In the genomic region with DNA sequence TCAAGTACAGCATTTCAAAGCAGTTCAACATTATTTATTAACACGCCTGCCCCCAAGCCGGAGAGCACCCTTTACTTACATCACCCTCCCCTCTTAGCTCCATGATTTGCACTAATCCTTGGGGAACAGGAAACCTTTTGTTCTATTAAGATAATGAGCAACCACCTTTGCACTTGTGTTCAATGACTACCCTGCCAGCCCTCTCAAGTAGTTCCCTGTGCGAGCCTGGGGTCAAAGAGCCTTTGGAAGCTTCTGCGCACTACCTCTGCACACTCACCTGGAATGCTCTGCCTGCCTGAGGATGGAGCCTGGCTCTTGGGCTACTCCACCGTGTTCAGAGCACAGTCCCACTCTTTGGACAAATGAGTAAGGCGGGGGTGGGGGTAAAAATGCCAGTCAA, we compare ENCODE assay signal across 18 mouse cellular contexts.
DNase-seq lines count a peak whose midpoint lies in the region; ATAC-seq and TF ChIP-seq lines count a peak whose summit lies in the region.
"Had no signal": no experiment of that assay in that cellular context is flagged by ENCODE, and none has a peak within 500 bp of the region (broad histone marks: within the 10 kb centered on the region; RNA-seq: fewer than 3 reads in every experiment).

No protein-coding gene starts in this region.

- no peak overlapping the region for H3K4me3 ChIP-seq in lung, postnatal 0 days (ENCODE audit: low read depth, low read length)
- no peak overlapping the region for H3K4me3 ChIP-seq in intestine, embryonic 16.5 days (ENCODE audit: low read length)
- H3K4me3 ChIP-seq: embryonic facial prominence, embryonic 15.5 days; forebrain, embryonic 15.5 days; heart, embryonic 13.5 days had no signal

- TF ChIP-seq EP300 in lung, postnatal 0 days (IDR thresholded peaks at IDR 0.05) = peak; percentile 61

- TF ChIP-seq CTCF in lung, postnatal 0 days (IDR thresholded peaks at IDR 0.05) = no peak

- H3K9me3 ChIP-seq in lung, postnatal 0 days (ENCODE audit: low read length) = no peaks in the 10 kb centered on the region
- H3K9me3 ChIP-seq in intestine, embryonic 16.5 days (ENCODE audit: control insufficient read depth, low read length) = 0 out of 2 replicates have a peak, but pooled peaks cover 2% of the 10 kb centered on the region
- H3K9me3 ChIP-seq: embryonic facial prominence, embryonic 15.5 days; forebrain, embryonic 15.5 days had no signal

- no peak overlapping the region for H3K4me2 ChIP-seq in lung, postnatal 0 days (replicated peaks; ENCODE audit: low read depth, low read length)
- H3K4me2 ChIP-seq in intestine, embryonic 16.5 days (ENCODE audit: low read depth, low read length) = no peak overlapping the region
- H3K4me2 ChIP-seq: embryonic facial prominence, embryonic 15.5 days; forebrain, embryonic 15.5 days; heart, embryonic 13.5 days had no signal

- H3K4me1 ChIP-seq in lung, postnatal 0 days (ENCODE audit: insufficient read depth, low read depth, low read length) = no peaks in the 10 kb centered on the region
- peaks cover 7% of the 10 kb centered on the region; the same call in 1 of the 2 replicates for H3K4me1 ChIP-seq in intestine, embryonic 16.5 days (ENCODE audit: control insufficient read depth, insufficient read depth, low read length)

- no peak overlapping the region for H3K27ac ChIP-seq in lung, postnatal 0 days (ENCODE audit: low read length)
- H3K27ac ChIP-seq in intestine, embryonic 16.5 days (ENCODE audit: low read length) = no peak overlapping the region
- H3K27ac ChIP-seq: embryonic facial prominence, embryonic 15.5 days; forebrain, embryonic 15.5 days; heart, embryonic 13.5 days had no signal

- 57% methylated on average over 6 of the region's 6 CpGs for WGBS in lung, postnatal 0 days
- 64% methylated on average over 6 of the region's 6 CpGs for WGBS in intestine, embryonic 16.5 days

- H3K9ac ChIP-seq in lung, postnatal 0 days (replicated peaks; ENCODE audit: low read depth) = no peak overlapping the region
- no peak overlapping the region for H3K9ac ChIP-seq in intestine, embryonic 16.5 days (ENCODE audit: low read depth, low read length)
- H3K9ac ChIP-seq: embryonic facial prominence, embryonic 15.5 days; forebrain, embryonic 15.5 days; heart, embryonic 13.5 days had no signal

- DNase-seq in kidney, postnatal 36 days = peak; percentile 3 to 26
- no peak for DNase-seq in kidney, postnatal 25 days
- peak; percentile 42 for DNase-seq in lung, postnatal 0 days (ENCODE audit: low spot score)
- no peak for DNase-seq in lung, postnatal 36 days
- DNase-seq in cerebellum, adult 9-11 months = no peak
- DNase-seq: adrenal gland, adult 8-10 months; adrenal gland, postnatal 36 days; cerebellum, adult 2 months; cerebellum, postnatal 14 days; embryo, embryonic 11 days; gastrocnemius, postnatal 36 days; heart, adult 11 months; heart, postnatal 36 days had no signal

- no peaks in the 10 kb centered on the region for H3K27me3 ChIP-seq in lung, postnatal 0 days (replicated peaks; ENCODE audit: insufficient read depth, low read length)
- no peaks in the 10 kb centered on the region for H3K27me3 ChIP-seq in intestine, embryonic 16.5 days (replicated peaks; ENCODE audit: control insufficient read depth, insufficient read depth, low read length)
- H3K27me3 ChIP-seq: forebrain, embryonic 15.5 days; heart, embryonic 13.5 days had no signal

- no peaks in the 10 kb centered on the region for H3K36me3 ChIP-seq in lung, postnatal 0 days (ENCODE audit: insufficient read depth, low read length)
- no peaks in the 10 kb centered on the region for H3K36me3 ChIP-seq in intestine, embryonic 16.5 days (ENCODE audit: control insufficient read depth, insufficient read depth, low read length)
- H3K36me3 ChIP-seq: embryonic facial prominence, embryonic 15.5 days; forebrain, embryonic 15.5 days; heart, embryonic 13.5 days had no signal

- peak; percentile 72 for ATAC-seq in lung, postnatal 0 days
- peak; percentile 91 for ATAC-seq in intestine, embryonic 16.5 days
- ATAC-seq in erythroblast, adult 5-6 weeks (replicated peaks; ENCODE audit: low FRiP score, poor library complexity, severe bottlenecking) = no peak
- ATAC-seq: forebrain, embryonic 15.5 days had no signal

Comparison
In these comparisons a context has a peak if more than half of its experiments do, and no peak if none do; other contexts are left out.
1. DNase-seq: peak in kidney, postnatal 36 days (2 of 2) and lung, postnatal 0 days (single experiment); none in kidney, postnatal 25 days (0 of 2), lung, postnatal 36 days (single experiment) and cerebellum, adult 9-11 months (single experiment).